Mouse (Mus musculus) forebrain, embryonic 15.5 days (tissue): ENCODE measurements around the gene Ube2z. TPM values are rescaled to one million over a fixed set of nuclear protein-coding genes. Genes with fewer than 3 reads are reported as not detected.

Experiments
- ATAC-seq: fragments of 200-750 bp; cut with Nextera tagmentation; replicated peaks from 2 replicates; pipeline ENCODE4 v1.8.0; 2017; ENCODE audit warnings: mild to moderate bottlenecking, moderate TSS enrichment, moderate library complexity
- H3K27ac ChIP-seq: fragments of 300-500 bp; sonication (generic); replicated peaks from 2 replicates; pipeline ENCODE4 v1.5.1; 2015; ENCODE audit warnings: mild to moderate bottlenecking, inconsistent platforms
- H3K27me3 ChIP-seq: fragments of 300-500 bp; sonication (generic); 2 replicates; pipeline ENCODE4 v1.6.1; 2015; ENCODE audit warnings: inconsistent platforms
- H3K36me3 ChIP-seq: fragments of 300-500 bp; sonication (generic); 2 replicates; pipeline ENCODE4 v1.6.1; 2015; ENCODE audit warnings: mild to moderate bottlenecking, inconsistent platforms
- H3K4me1 ChIP-seq: fragments of 300-500 bp; sonication (generic); 2 replicates; pipeline ENCODE4 v1.6.1; 2015; ENCODE audit warnings: inconsistent platforms
- H3K4me2 ChIP-seq: fragments of 300-500 bp; sonication (generic); replicated peaks from 2 replicates; pipeline ENCODE4 v1.6.1; 2015; ENCODE audit warnings: mild to moderate bottlenecking, inconsistent platforms
- H3K4me3 ChIP-seq: fragments of 300-500 bp; sonication (generic); 2 replicates; pipeline ENCODE4 v1.5.1; 2015; ENCODE audit warnings: mild to moderate bottlenecking, inconsistent platforms
- H3K9ac ChIP-seq: fragments of 300-500 bp; sonication (generic); replicated peaks from 2 replicates; pipeline ENCODE4 v1.6.1; 2015; ENCODE audit warnings: mild to moderate bottlenecking, inconsistent platforms
- H3K9me3 ChIP-seq: fragments of 300-500 bp; sonication (generic); 2 replicates; pipeline ENCODE4 v1.6.1; 2016; ENCODE audit warnings: inconsistent platforms
- WGBS: fragments of 180-500 bp; shearing (Covaris S2); methylation state at CpG from one replicate; pipeline ENCODE4 v1.1.7; 2015; ENCODE audit warnings: mixed read lengths; 5-methylcytosine and 5-hydroxymethylcytosine counted together
- polyA plus RNA-seq: library from polyadenylated mRNA; unstranded; fragments of >200 nt; fragmentation: Nextera tagmentation; extraction: Ambion mirVana; gene quantifications from 2 replicates; pipeline ENCODE4 v1.2.1, GENCODE M21; 2015

Gene Ube2z
- polyA plus RNA-seq, 1 experiment from 2014 or later, result 37.2 TPM

- H3K27ac ChIP-seq, result no peak overlapping the region
- WGBS, result 52% methylated on average over 5 of the region's 5 CpGs
These were observed 37.1 kb downstream of the Ube2z start for GRCm38 (mm10) chr11:96028130-96028529.

GRCm38 (mm10) chr11:96020622-96021021 is 44.6 kb downstream of the Ube2z start:
- no peak overlapping the region for H3K27ac ChIP-seq
- no peaks in the 10 kb centered on the region for H3K4me1 ChIP-seq
- no peak overlapping the region for H3K4me2 ChIP-seq
- no peaks in the 10 kb centered on the region for H3K36me3 ChIP-seq
- H3K9ac ChIP-seq, result no peak overlapping the region
- no peaks in the 10 kb centered on the region for H3K27me3 ChIP-seq
- WGBS, result 78% methylated on average over 4 of the region's 4 CpGs
- H3K9me3 ChIP-seq, result no peaks in the 10 kb centered on the region
- no peak overlapping the region for H3K4me3 ChIP-seq
- ATAC-seq, result no peak

More at GRCm38 (mm10) chr11:96028130-96028529, 37.1 kb downstream of the Ube2z start:
- 0 out of 2 replicates have a peak, but pooled peaks cover 5% of the 10 kb centered on the region for H3K27me3 ChIP-seq
- no peak for ATAC-seq
- no peaks in the 10 kb centered on the region for H3K36me3 ChIP-seq
- H3K4me1 ChIP-seq, result no peaks in the 10 kb centered on the region
- H3K4me2 ChIP-seq, result no peak overlapping the region
- no peaks in the 10 kb centered on the region for H3K9me3 ChIP-seq
- H3K4me3 ChIP-seq, result no peak overlapping the region
- H3K9ac ChIP-seq, result no peak overlapping the region

GRCm38 (mm10) chr11:96017941-96018351 is 47.2 kb downstream of the Ube2z start:
- Histone ChIP-seq H3K36me3 (no peaks in the 10 kb centered on the region), H3K27ac (no peak overlapping the region), H3K4me3 (no peak overlapping the region), H3K9ac (no peak overlapping the region), H3K4me2 (no peak overlapping the region), H3K9me3 (no peaks in the 10 kb centered on the region), H3K27me3 (no peaks in the 10 kb centered on the region), H3K4me1 (no peaks in the 10 kb centered on the region)
- 13% methylated on average over 9 of the region's 9 CpGs for WGBS
- ATAC-seq, result no peak

GRCm38 (mm10) chr11:96015421-96015820 is 49.8 kb downstream of the Ube2z start:
- H3K4me3 ChIP-seq, result no peak overlapping the region
- H3K27me3 ChIP-seq, result no peaks in the 10 kb centered on the region
- WGBS, result 49% methylated on average over 5 of the region's 5 CpGs
- ATAC-seq, result no peak
- no peaks in the 10 kb centered on the region for H3K9me3 ChIP-seq
- no peak overlapping the region for H3K27ac ChIP-seq
- no peaks in the 10 kb centered on the region for H3K36me3 ChIP-seq
- H3K4me2 ChIP-seq, result no peak overlapping the region
- H3K9ac ChIP-seq, result no peak overlapping the region
- H3K4me1 ChIP-seq, result no peaks in the 10 kb centered on the region

- Histone ChIP-seq H3K27ac (no peak overlapping the region), H3K4me2 (no peak overlapping the region), H3K9ac (no peak overlapping the region), H3K36me3 (no peaks in the 10 kb centered on the region), H3K4me3 (no peak overlapping the region), H3K9me3 (no peaks in the 10 kb centered on the region), H3K4me1 (0 out of 2 replicates have a peak, but pooled peaks cover 5% of the 10 kb centered on the region), H3K27me3 (no peaks in the 10 kb centered on the region)
- 9% methylated on average over 4 of the region's 8 CpGs for WGBS
- ATAC-seq, result no peak
These were observed 53.2 kb downstream of the Ube2z start for GRCm38 (mm10) chr11:96011982-96012381.

GRCm38 (mm10) chr11:96008827-96009226 is 56.4 kb downstream of the Ube2z start:
- 0% methylated on average over 1 of the region's 1 CpGs for WGBS
- ATAC-seq, result no peak

GRCm38 (mm10) chr11:96007516-96008235 is 57.5 kb downstream of the Ube2z start:
- Histone ChIP-seq H3K4me3 (peak overlapping the region; percentile 74), H3K9me3 (no peaks in the 10 kb centered on the region), H3K27me3 (no peaks in the 10 kb centered on the region), H3K27ac (peak overlapping the region; percentile 97), H3K9ac (peak overlapping the region; percentile 64), H3K4me2 (peak overlapping the region; percentile 82), H3K4me1 (peaks cover 18% of the 10 kb centered on the region), H3K36me3 (no peaks in the 10 kb centered on the region)
- no peak; the same call in 1 of the 2 replicates for ATAC-seq
- under 1% methylated on average over 33 of the region's 33 CpGs for WGBS

More at GRCm38 (mm10) chr11:96008827-96009226, 56.4 kb downstream of the Ube2z start:
- no peaks in the 10 kb centered on the region for H3K9me3 ChIP-seq
- no peak overlapping the region for H3K9ac ChIP-seq
- H3K36me3 ChIP-seq, result no peaks in the 10 kb centered on the region
- H3K27ac ChIP-seq, result no peak overlapping the region
- H3K27me3 ChIP-seq, result no peaks in the 10 kb centered on the region
- no peak overlapping the region for H3K4me2 ChIP-seq
- H3K4me1 ChIP-seq, result peaks cover 9% of the 10 kb centered on the region; the same call in 1 of the 2 replicates
- no peak overlapping the region for H3K4me3 ChIP-seq

GRCm38 (mm10) chr11:96006852-96007515 is 58.2 kb downstream of the Ube2z start:
- peak overlapping the region; percentile 64 for H3K9ac ChIP-seq
- H3K4me3 ChIP-seq, result peak overlapping the region; percentile 74
- WGBS, result under 1% methylated on average over 66 of the region's 67 CpGs
- H3K4me1 ChIP-seq, result peaks cover 25% of the 10 kb centered on the region
- peak; percentile 79 for ATAC-seq
- peak overlapping the region; percentile 97 for H3K27ac ChIP-seq
- H3K4me2 ChIP-seq, result peak overlapping the region; percentile 82
- no peaks in the 10 kb centered on the region for H3K27me3 ChIP-seq
- no peaks in the 10 kb centered on the region for H3K36me3 ChIP-seq
- H3K9me3 ChIP-seq, result no peaks in the 10 kb centered on the region

- WGBS, result under 1% methylated on average over 33 of the region's 33 CpGs
- H3K4me3 ChIP-seq, result peak overlapping the region; percentile 74
- ATAC-seq, result peak; percentile 44
These were observed 58.8 kb downstream of the Ube2z start for GRCm38 (mm10) chr11:96006367-96006851.

GRCm38 (mm10) chr11:96005403-96006271 is 59.6 kb downstream of the Ube2z start, which contains the start of gene Igf2bp1:
Gene Igf2bp1 (minus strand): TSS chr11:96005940.
- peaks cover 37% of the 10 kb centered on the region for H3K4me1 ChIP-seq

More at GRCm38 (mm10) chr11:96006367-96006851, 58.8 kb downstream of the Ube2z start:
- H3K4me1 ChIP-seq, result peaks cover 31% of the 10 kb centered on the region
- peak overlapping the region; percentile 64 for H3K9ac ChIP-seq
- peak overlapping the region; percentile 82 for H3K4me2 ChIP-seq
- H3K27me3 ChIP-seq, result no peaks in the 10 kb centered on the region
- peak overlapping the region; percentile 97 for H3K27ac ChIP-seq
- no peaks in the 10 kb centered on the region for H3K36me3 ChIP-seq
- no peaks in the 10 kb centered on the region for H3K9me3 ChIP-seq

GRCm38 (mm10) chr11:96004793-96005402 is 60.3 kb downstream of the Ube2z start:
- Histone ChIP-seq H3K4me2 (peak overlapping the region; percentile 82), H3K9me3 (no peaks in the 10 kb centered on the region), H3K4me3 (peak overlapping the region; percentile 74), H3K9ac (peak overlapping the region; percentile 64), H3K27ac (peak overlapping the region; percentile 97), H3K4me1 (peaks cover 42% of the 10 kb centered on the region), H3K36me3 (no peaks in the 10 kb centered on the region), H3K27me3 (no peaks in the 10 kb centered on the region)
- whole genome bisulfite sequencing, result under 1% methylated on average over 55 of the region's 57 CpGs
- ATAC-seq, result peak; percentile 26

More at GRCm38 (mm10) chr11:96005403-96006271, 59.6 kb downstream of the Ube2z start, which contains the start of gene Igf2bp1:
- peak within 1 kb of the TSS; percentile 82 for H3K4me2 ChIP-seq
- WGBS, result under 1% methylated on average over 65 of the region's 74 CpGs
- H3K27ac ChIP-seq, result peak within 1 kb of the TSS; percentile 97
- peak within 1 kb of the TSS; percentile 74 for H3K4me3 ChIP-seq
- ATAC-seq, result peak; percentile 62
- H3K9me3 ChIP-seq, result no peaks in the 10 kb centered on the region
- no peaks in the 10 kb centered on the region for H3K36me3 ChIP-seq
- H3K9ac ChIP-seq, result peak within 1 kb of the TSS; percentile 64
- H3K27me3 ChIP-seq, result no peaks in the 10 kb centered on the region
